Mouse (Mus musculus) bone marrow, adult 2 months (tissue): ENCODE measurements around the gene Sirt6. TPM values are rescaled to one million over a fixed set of nuclear protein-coding genes. Genes with fewer than 3 reads are reported as not detected.

Source experiments
- H3K27ac ChIP-seq: fragments of 200-500 bp; 2 replicates; pipeline ENCODE4 v1.5.1; 2012; ENCODE audit warnings: low read depth, mild to moderate bottlenecking, control low read depth, inconsistent platforms, low read length; ENCODE audit not compliant: control insufficient read depth, poor library complexity, insufficient read depth
- H3K4me1 ChIP-seq: fragments of 200-500 bp; 2 replicates; pipeline ENCODE4 v1.6.1; 2011; ENCODE audit warnings: low read length; ENCODE audit not compliant: control insufficient read depth, insufficient read depth
- H3K4me3 ChIP-seq: fragments of 200-500 bp; replicated peaks from 2 replicates; pipeline ENCODE3; 2011; ENCODE audit warnings: mild to moderate bottlenecking, low read depth, low read length, control low read depth; ENCODE audit not compliant: control insufficient read depth
- CTCF ChIP-seq: fragments of 200-500 bp; IDR thresholded peaks from 2 replicates; pipeline ENCODE4 v1.5.1; 2011; ENCODE audit warnings: low read length, control low read depth; ENCODE audit not compliant: control insufficient read depth, insufficient read depth
- POLR2A ChIP-seq: fragments of 200-500 bp; IDR thresholded peaks from 2 replicates; pipeline ENCODE4 v1.6.1; 2011; ENCODE audit warnings: low read depth, mild to moderate bottlenecking, control low read depth, low read length, borderline replicate concordance; ENCODE audit not compliant: control insufficient read depth
- WGBS: fragments of 180-500 bp; shearing (Covaris S2); methylation state at CpG from one replicate; pipeline ENCODE4 v1.1.7; 2018; 5-methylcytosine and 5-hydroxymethylcytosine counted together
- polyA plus RNA-seq: library from polyadenylated mRNA; stranded (reverse); fragments of >200 nt; gene quantifications from 2 replicates; pipeline ENCODE4 v1.2.4, GENCODE M21; 2011; ENCODE audit warnings: low replicate concordance; ENCODE audit not compliant: missing spikeins, insufficient read depth, insufficient read length

The Sirt6 gene
- polyA plus RNA-seq, 1 experiment, result 16.8 TPM

DNA sequence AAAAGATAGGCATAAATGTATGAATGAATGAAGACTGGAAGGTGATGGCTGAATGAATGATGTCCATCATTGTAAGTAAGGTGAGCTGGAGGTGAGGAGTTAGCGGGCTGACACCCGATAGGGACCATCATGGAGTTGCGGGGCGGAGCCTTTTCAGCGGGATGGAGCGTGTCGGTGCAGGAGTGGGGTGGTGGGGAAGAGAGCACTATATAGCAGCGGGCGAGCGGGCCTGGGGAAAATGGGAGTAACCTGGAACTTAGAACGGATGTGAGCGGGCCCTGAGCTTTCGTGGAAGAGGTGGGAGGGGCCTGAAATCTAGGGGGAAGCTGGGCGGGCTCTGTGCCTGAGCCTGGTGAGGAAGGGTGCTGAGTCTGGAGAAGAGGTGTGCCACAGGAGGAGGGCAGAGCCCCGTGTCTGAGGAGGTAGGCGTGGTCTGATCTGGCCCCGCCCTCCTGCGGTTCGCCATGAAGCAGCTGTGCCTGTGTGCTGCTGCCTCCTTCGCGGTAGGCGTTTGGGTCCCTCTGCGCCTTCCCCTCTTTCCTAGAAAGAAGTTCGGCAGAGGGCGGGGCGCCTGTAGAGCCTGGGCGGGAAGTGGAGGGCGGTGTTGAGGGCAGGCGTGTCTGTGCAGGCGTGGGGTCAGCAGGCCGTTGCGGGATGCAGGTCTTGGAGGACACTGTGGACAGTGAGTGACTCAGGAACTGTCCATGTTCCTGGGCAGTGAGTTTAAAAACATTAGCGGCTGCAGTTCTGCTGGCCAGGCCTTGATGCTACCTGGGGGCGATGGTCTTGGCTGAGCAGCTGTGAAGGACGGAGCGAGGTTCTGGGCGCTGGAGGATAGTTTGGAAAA lies 5.9 kb upstream of the Sirt6 start:
- 6% methylated on average over 37 of the region's 37 CpGs for whole genome bisulfite sequencing
- peaks cover 3% of the 10 kb centered on the region for H3K4me1 ChIP-seq
- peak overlapping the region; percentile 44 for H3K4me3 ChIP-seq
- no peak for TF ChIP-seq CTCF
- peak; percentile 32; the same call in 1 of the 2 replicates for TF ChIP-seq POLR2A
- H3K27ac ChIP-seq, result no peak overlapping the region

DNA sequence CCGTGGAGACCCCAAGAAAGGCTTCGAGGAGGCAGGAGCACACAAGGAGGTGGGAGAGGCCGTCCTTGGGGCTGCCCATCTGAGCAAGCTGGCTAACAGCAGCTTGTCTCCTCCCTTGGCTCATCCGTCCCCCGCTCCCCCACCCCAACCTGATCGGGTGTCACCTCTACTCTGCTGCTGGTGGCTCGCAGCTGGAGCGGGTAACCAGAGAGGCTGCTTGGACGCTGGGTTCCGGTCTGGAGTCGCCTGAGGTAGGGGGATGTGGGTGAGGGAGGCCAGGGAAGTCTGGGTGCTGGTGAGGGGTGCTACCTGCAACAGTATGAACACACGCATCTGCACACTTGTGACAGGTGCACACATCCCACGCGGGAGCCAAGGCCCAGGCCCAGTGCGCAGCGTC lies 793 bp upstream of the Sirt6 start, which contains the start of gene Ankrd24:
Gene Ankrd24, plus strand, starts transcription at position 151 of the 400 bp plus-strand sequence.
- peak within 1 kb of the TSS; percentile 83 for H3K4me3 ChIP-seq
- no peak for TF ChIP-seq CTCF
- TF ChIP-seq POLR2A, result no peak
- 86% methylated on average over 16 of the region's 16 CpGs for WGBS
- H3K27ac ChIP-seq, result peak within 1 kb of the TSS; percentile 72
- H3K4me1 ChIP-seq, result no peaks in the 10 kb centered on the region; the same call in none of the 2 replicates

DNA sequence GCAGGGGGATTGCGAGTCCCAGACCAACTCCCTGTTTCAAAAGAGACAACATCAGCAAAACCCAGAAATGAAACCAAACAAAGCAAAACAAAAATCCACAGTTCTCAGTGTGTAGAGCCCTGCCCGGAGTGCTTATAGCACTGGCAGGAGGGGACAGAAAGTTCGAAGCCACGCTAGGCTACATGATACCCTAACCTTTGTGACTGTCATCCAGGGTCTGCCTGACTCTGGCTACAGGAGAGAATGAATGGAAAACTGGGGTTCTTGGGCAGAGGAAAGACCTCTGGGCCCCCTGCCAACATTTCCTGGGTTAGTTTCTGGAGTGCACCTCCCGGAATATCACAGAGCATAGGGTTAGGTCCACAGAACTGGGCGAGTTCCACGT lies 231 bp upstream of the Sirt6 start:
- no peaks in the 10 kb centered on the region; the same call in none of the 2 replicates for H3K4me1 ChIP-seq
- H3K4me3 ChIP-seq, result peak overlapping the region; percentile 83
- 28% methylated on average over 7 of the region's 7 CpGs for WGBS
- peak overlapping the region; percentile 72 for H3K27ac ChIP-seq
- TF ChIP-seq CTCF (no peak), POLR2A (no peak)

DNA sequence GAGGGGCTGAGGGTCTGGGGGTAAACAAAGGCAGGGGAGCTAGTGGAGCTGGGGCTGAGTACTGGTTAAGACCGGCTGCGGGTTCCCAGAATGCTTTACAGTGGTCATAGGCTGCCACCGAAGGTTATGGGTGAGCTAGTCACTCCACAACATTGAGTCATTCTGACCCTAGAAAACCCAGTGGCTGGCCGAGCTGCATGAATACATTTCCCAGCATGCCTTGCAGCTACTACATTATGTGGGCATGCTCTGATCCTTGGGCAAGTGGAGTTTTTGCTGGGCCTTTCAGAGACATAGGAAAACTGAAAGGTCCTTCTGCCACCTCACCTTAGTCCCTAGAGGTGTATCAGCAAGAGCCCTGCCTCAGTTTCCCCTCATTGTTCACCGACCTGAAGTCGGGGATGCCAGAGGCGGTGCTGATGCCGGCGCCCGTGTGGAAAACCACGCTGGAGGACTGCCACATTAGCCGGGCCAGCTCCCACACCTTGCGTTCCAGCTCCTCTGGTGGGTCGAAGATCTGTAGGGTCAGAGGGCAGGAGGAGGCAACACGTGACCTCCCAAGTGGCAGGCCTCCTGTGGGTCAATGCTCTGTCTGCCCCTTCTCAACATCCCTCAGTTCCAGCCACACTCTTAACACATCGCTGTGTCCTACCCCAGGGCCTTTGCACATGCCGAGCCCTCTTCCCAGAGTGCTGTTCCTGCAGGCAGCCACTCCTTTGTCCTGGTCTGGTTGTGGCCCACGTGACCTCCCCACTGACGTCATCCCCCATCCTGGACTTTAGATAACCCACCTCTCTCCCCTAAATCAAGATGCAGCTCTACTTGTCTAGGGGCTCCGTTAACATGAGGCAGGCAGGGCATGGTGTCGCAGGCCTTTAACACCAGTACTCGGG lies 1.2 kb downstream of the Sirt6 start:
- no peak for TF ChIP-seq CTCF
- no peak for TF ChIP-seq POLR2A
- no peak overlapping the region for H3K27ac ChIP-seq
- H3K4me1 ChIP-seq, result no peaks in the 10 kb centered on the region; the same call in none of the 2 replicates
- peak overlapping the region; percentile 83 for H3K4me3 ChIP-seq
- 80% methylated on average over 22 of the region's 22 CpGs for WGBS

DNA sequence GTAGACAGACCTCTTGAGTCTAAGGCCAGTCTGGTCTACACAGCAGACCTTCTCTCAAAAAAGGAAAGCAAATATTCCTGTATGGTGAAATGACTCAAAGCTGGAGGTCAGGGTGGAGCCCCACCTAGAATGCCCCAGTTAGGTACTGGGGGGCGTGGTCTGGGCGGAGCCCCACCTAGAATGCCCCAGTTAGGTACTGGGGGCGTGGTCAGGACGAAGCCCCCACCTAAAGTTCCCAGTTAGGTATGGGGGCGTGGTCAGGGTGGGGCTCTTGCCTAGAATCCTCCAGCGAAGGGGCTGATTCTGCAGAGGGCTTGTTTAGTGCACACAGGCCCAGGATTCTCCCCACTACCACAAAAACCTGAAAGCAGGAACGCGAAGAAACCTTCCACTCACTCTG lies 4.2 kb downstream of the Sirt6 start:
- 81% methylated on average over 8 of the region's 8 CpGs for WGBS
- Histone ChIP-seq H3K4me1 (peaks cover 1% of the 10 kb centered on the region), H3K27ac (no peak overlapping the region), H3K4me3 (no peak overlapping the region)
- TF ChIP-seq CTCF, result no peak
- no peak for TF ChIP-seq POLR2A

DNA sequence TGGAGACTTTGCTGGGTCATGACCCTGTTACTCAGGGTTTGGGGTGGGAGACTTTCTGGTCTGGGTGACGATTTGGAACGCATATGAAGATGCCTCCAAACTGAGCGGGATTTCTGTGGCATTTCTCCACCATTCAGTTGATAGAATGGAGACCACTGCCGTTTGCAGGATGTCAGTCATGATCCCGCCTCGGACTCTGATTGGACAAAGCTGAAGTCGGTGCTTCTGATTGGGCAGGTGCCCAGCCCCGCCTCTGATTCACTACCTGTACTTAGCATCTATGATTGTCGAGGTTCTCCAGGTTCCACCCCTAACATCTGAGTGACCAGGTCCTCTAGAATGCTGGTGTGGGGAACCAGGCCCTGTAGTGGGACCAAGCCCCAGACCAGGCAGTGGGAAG lies 6.8 kb downstream of the Sirt6 start:
- Histone ChIP-seq H3K4me3 (no peak overlapping the region), H3K4me1 (peaks cover 1% of the 10 kb centered on the region; the same call in 1 of the 2 replicates), H3K27ac (no peak overlapping the region)
- TF ChIP-seq POLR2A (no peak), CTCF (no peak)
- 73% methylated on average over 9 of the region's 9 CpGs for WGBS

DNA sequence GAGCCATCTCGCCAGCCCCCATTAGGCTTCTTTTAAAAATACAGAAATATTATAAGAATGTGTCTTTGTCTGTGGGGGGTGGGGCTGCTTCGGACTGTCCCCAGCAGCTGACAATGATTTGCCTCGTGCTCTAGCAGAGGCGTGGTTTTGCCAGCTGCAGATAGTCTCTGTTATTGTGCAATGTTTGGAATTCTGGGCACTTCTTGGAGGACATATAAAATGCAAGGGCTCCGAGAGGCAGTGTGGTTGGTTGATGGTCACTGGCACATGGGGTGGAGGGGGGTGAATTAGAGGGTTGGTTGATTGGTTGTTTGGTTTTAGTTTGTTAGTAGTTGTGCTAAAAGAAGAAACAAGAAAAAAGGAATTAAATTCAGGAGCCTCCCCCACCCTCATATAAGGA lies 7.6 kb downstream of the Sirt6 start:
- Histone ChIP-seq H3K27ac (no peak overlapping the region), H3K4me1 (peaks cover 1% of the 10 kb centered on the region; the same call in 1 of the 2 replicates), H3K4me3 (no peak overlapping the region)
- 56% methylated on average over 5 of the region's 5 CpGs for WGBS
- TF ChIP-seq CTCF (no peak), POLR2A (no peak)

DNA sequence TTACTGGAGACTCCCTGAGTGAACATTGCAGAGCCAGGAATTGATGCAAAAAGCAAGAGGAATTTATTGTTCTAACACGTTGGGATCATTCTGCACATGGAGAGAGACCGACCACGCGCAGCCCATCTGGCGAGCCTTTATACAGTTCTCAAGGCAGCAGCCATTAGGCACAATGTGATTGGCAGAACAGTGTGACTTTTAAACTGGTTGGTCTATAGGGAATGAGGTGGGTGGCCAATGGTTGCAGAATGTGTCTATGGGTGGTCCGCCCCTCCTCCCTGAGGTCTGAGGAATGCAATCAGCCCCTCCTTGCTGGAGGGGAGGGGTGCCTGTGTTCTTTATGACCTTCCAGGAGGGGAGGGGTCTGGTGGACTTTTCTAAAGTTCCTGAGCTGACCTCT lies 12.1 kb downstream of the Sirt6 start:
- H3K4me1 ChIP-seq, result peaks cover 1% of the 10 kb centered on the region; the same call in 1 of the 2 replicates
- H3K27ac ChIP-seq, result no peak overlapping the region
- TF ChIP-seq CTCF (no peak), POLR2A (no peak)
- no peak overlapping the region for H3K4me3 ChIP-seq
- WGBS, result 90% methylated on average over 6 of the region's 6 CpGs
